Mouse (Mus musculus) right cerebral cortex, postnatal 36 days (tissue): Measurements from ENCODE around the gene Utrn.

Source experiments
- DNase-seq, 2 experiments: peaks; one replicate each; pipeline ENCODE4 v3.0.0; 2022; ENCODE audit warnings: low spot score in 2 of 2, mixed read lengths in 1 of 2

The Utrn gene

DNA sequence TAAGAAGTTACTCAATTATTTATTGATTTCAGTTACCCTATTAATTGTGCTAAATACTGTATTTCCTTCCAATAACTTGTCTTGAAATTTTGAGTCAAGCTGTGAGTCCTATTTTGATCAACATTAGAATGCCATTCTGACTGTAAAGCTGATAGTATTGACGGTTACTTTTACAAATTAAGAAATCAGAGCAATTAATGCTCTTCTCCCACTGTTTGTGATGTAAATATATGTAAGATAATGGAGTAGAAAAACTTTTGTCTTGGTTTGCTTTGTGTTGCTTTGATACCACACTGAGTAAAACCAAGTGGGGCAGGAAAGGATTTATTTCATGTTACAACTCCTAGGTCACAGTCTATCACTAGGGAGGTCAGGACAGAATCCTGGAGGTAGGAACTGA is 327.4 kb downstream of the Utrn start:
- no peak for DNase-seq

DNA sequence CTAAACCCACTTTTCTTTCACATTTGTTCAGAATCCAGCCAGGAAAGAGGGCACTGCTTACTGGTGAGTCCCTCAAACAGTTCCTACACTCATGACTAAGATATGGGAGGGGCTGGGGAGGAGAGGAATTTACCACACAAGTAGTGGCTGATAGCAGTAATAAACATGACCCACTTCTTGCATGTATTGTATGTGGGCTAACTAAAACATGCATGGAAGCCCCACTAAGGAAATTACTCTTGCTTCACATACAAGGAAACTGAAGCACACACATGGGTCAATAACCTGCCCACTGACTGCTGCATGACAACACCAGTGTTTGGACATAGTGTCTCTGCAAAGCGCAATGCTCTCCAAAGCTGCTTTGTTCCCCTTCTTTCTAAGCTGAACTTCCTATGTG is 333.9 kb downstream of the Utrn start:
- DNase-seq, result no peak

DNA sequence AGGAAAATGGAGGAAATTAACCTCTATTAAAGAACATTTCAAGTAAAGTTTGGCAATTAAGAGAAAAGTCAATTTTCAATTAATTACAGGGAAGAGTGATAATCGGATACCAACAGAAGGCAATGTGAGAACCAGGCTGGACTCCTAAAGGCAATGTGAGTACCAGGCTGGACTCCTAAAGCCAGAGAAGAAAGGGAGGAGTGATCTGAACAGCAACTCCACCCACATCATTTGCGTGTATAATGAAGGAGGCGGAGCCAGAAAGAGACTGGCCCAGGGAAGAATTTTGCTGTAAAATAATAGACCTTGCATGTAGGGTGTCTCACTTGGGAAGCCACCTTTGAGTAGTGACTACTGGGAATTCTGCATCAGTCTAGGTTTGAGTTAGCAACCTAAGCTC is 334.4 kb downstream of the Utrn start:
- no peak for DNase-seq

DNA sequence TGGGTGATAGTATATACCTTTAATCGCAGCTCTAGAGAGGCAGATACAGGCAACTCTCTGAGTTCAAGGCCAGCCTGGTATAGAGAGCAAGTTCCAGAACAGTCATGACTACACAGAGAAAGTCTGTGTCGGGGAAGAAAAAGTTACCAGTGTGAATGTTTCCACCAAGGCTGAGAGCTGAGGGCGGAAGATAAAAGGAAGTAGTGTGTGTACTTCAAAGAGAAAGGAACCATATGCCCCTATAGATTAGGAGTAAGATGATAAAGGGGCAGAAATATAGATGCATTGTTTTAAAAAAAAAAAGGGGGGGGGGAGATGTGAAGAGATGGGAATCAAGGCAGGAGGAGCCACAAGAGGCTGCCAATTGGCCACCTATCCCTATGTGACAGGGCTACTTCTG is 334.9 kb downstream of the Utrn start:
- no peak for DNase-seq

DNA sequence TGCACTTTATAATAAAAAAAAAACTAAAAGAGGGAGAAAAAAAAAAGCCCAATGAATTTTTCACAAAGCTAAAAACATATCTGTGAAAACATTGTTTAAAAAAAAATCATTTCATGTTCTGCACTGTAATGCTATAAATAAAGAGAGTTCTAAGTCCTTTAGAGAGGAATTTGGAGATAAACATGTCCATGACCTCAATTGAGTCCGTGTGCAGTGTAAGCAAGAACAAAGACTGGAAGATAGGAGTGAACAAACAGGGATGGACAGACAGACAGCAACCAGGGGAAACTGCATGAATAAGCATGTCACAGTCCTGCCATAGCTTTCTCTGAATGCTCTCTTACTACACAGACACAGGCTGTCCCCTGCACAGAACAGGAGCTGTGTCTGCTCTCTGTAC is 347.1 kb downstream of the Utrn start:
- no peak for DNase-seq

DNA sequence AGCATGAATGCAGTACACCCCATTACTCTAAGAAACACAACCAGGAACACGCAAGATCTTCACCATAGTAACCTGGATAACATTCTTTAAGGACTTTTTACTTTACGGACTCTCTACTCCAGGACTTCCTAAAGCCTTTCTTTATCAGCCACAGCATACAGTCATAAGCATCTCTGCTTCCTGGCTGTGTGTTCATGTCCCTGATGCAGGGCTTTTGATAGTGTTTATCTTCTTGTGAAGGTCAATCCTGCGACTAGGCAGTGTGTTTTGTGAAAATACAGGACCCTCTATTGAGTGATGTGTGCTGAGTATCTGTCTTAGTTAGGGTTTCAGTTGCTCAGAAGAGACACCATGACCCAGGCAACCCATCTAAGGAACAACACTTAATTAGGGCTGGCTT is 351.0 kb downstream of the Utrn start:
- no peak for DNase-seq

DNA sequence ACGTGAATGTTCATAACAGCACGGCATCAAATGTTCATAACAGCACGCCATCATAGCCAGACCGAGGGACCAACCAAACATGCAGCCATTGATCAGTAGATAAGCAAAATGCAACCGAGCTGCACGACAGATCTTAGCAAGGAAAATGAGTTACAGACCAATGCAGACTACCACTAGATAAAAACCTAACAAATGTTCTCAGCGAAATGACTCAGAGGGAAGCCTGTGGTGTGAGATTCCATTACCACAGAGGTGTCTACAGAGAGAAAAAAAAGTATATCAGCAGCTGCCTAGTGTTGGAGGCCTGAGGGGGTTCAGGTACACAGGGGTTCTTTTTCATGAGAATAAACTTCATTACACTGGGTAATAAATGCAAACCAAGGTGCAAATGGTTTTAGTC is 363.6 kb downstream of the Utrn start:
- DNase-seq, result no peak

DNA sequence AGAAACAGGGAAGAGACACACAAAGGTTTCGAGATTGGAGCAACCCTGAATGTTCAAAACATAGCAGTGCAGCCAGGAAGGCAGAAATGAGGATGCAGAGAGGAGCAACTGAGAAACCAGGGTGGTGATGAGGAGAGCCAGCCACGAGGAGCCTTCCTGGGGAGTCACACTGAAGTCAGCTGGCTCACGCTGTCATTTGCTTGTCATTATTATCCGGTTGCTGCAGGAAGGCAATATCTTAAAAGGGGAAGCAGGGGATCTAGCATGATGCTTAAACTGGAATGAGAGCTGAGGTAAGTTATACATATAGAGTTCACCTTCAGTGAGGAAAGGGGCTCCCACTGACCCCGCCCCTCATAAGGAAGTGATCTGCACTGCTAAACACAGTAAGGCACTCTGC is 368.7 kb downstream of the Utrn start:
- no peak for DNase-seq

DNA sequence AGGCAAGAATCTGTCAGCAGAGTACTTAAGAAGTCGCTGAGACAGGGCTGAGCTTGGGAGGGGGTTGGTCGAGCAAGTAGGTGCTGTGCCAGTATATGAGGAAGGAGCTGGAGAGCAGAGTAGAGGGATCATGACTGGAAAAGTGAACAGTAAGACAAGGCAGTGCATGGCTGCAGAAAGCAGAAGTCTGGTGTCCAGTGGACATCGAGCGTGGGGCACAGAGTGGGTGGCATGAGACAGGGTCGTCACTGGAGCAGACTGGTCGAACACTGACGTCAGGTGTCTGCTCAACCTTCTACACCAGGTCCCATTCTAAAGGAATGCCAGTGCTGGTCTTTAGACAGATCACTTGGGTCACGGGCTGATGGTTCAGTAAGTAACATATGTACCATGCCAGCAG is 371.6 kb downstream of the Utrn start:
- DNase-seq, result no peak

DNA sequence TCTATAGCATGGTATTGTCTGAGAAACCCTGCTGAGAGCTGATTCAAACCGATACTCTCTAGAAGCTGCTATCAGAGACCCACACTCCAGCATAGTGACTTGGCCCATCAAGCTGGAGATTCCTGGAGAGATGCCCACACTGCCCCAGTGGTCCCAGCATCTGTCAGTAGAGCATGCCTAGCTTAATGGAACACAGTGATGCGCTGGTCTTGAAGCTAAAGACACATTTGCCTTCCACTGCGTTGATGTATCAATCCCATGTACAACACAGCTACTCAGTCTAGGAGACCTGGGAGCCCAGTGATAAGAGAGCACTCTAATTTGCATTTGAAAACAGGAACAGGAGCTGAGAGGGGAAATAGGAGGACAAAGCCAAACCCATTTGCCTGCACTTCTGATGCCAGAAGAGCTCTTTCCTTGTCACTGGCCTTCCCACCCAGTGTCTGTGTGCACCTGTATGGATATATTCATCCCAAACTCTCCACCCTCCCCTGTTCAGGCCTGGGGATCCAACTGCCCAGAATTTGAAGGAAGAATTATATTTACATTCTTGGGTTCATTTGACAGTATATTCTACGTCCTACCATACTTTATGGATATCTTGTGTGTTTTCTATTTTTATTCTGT is 379.5 kb downstream of the Utrn start:
- DNase-seq, result no peak

DNA sequence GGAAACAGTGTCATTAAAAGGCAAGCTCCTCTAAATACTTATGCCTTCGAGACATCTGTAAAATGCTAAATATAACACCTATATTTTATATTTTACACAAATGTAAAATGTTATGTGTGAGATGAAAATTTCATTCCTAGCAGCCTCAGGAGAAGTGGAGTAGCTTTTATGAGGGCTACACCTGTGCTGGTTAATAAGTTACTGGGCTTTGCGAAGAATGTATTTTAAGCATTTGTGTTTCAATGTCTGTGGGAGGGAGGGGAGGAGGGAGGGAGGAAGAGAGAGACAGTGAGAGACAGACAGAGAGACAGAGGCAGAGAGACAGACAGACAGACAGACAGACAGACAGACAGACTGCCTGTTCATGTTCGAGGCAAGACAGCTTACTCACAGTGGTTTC is 380.6 kb downstream of the Utrn start:
- no peak for DNase-seq

DNA sequence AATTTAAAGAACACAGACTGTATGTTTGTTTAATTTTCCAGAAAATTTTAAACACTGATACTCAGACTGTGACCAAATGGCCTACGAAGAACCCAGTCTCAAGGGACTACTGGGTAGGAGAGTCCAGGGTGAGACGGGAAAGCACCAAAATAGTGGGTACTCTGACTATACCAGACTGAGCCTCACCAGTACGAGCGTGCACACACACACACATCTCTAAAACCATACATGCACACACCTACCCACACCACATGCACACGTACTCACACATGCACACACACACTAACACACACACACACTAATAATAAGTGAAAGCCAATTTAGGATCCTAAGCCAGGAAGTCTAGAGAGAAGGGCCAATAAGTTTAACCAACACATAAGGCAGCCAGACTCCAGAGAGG is 381.0 kb downstream of the Utrn start:
- no peak for DNase-seq

DNA sequence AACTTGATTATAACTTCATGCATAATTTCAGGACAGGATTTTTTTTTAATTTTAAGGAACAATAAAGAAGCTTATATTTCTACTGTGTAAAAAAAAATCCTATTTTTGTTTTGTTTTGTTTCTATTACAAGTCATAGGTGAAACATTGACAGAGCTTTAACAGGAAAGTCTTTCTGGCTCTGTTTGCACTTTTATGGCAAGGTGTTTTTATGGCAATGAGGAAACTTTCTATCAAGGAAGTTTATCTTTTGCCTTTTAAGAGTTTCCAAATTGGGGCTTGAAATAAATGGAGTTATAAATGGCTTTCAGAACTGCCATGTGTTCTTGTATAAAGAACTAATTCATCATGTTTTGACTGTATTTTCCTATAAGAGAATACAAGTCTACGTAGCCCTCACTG is 385.7 kb downstream of the Utrn start:
- DNase-seq, result no peak

DNA sequence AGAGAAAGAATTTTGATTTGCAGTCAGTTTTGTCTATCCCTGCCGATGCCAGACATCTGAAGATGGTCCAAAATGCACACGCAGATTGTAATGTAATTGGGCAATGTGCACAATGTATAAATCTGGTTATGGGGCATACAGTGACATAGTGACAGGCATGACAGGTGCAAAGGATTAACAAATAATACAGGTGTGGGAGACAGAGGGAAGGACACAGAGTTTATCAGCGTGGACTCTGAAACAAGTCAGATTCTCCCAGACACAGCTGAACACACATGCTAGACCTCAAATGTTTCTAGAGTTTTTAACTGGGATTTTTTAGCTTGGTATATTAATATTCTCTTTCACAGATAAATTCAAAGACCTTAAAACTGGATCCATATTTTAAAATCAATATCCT is 386.2 kb downstream of the Utrn start:
- no peak for DNase-seq

DNA sequence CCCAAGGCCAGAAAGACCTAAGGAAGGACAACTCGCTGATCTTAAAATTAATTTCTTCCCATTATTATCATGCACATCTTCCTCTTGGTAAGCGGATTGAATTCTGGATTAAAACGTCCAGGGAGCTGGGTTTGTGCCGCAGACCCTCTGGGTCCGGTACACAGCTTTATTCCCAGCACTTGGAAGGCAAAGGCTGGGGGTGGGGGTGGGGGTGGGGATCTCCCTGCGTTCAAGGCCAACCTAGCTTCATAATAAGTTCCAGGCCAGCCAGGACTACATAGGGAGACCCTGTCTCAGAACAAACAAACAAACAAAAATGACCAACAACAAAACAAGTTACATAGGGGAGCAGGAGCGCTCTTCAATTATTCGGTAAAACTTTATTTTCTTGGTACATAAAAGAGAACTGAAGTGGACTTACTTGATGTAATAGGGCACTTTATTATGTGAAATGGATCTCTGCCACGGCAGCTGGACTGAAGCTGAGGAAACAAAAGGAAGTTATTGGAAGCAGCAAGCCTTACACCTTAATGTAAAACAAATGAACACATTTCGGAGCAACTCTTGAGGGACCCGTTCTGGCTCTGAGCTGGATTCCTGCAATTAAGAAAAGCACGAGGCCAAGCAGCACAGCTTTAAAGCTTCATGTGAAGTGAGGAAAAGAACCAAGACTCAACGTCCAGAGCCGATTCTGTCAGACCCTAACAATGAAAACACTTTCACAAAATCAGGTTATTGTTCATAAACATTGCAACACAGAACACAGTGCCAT is 394.1 kb downstream of the Utrn start:
- no peak for DNase-seq

DNA sequence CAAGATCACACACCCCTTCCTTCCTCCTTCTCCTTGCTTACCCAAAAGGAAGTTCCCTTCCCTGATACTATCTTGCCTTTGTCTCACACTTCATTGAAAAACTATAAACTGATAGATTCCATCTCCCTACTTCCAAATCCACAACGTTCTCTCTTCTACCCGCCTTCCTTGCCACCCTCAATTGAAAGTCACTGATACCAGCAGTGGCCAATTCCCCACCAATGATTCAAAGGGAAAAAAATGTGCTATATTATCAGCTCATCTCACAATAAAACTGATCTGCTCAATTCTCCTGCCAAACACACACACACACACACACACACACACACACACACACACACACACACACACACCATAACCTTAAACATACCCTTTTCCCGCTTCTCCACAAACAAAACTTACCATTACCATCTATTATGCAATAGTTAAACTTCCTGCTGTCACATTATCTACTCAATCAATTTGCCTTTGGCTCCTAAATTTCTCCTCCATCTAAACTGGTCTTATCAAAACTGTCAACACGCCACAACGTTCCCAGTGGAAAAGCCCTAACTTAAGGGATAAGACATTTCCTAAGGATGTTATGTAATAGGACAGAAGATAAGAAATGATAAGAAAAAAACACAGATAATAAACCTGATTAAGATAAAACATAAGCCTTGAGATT is 399.6 kb downstream of the Utrn start:
- DNase-seq, result no peak

DNA sequence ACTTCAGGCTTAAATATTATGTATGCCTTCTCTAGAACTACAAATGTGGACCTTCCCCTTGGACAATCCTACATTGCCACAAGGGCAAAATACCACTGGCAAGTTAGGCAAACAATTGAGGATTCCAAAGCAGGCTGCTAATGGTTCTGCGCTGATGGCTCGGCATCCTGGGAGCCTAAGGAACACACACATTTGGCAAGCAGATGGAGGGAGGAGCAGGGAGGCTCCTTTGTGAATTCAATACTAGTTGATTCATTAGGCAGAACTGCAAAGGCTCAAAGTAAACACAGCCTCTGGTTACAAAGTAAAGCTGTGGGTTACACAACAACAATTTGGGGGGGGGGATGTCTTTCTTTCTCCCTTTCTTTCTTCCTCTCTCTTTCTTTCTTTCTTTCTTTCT is 401.6 kb downstream of the Utrn start:
- DNase-seq, result no peak

DNA sequence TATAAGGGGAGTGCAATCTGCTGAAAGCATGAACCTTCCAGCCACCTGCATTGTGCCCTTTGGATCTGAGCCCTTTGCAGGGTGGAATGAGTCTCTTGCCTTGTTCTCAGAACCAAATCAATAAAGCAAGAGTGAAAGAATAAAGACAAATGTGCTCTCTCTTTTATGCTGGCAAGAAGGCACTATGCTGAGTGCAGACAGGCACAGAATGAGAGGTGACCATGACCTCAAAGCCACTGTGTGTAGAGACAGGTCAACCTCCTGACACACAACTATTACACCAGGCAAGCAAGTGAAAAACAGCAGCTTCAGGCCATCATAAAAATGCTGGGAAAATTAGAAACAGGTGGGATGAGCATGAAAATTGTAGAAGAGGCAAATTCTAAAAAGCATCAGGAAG is 408.2 kb downstream of the Utrn start:
- no peak for DNase-seq

DNA sequence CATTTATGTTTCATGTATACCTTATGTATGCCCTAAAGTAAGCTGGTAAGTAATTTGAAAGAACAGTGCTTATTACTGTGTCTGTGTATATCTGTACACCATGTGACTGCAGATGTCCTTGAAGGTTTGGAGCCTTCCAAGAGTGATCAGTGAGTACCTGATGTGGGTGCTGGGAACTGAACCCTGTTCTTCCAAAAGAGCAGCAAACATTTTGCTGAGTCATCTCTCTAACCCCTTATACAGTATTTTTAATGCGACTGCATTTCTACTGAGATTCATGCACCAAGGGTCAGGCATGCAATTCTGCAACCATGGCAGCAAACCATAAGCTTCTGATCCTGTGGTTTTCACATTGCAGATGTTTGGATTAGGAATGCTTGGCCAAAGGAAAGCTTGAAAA is 412.3 kb downstream of the Utrn start:
- no peak for DNase-seq

DNA sequence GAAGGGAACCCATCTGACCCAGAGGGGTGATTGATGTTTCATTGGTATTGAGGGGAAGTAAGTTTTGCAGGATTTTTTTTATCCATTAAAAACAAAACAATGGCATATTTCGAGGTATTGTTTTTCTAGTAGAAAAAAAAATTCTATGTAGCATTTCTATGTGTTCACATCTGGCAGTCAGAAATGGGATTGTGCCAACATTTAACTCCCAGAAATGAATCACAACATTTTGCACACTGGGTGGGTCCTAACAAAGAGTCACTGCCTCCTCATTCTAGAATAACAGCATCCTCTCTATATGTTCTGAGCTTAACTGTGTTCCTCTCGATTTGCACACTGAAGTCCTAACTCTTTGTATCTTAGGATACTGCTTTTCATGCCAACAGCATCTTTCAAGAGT is 416.5 kb downstream of the Utrn start:
- no peak for DNase-seq

DNA sequence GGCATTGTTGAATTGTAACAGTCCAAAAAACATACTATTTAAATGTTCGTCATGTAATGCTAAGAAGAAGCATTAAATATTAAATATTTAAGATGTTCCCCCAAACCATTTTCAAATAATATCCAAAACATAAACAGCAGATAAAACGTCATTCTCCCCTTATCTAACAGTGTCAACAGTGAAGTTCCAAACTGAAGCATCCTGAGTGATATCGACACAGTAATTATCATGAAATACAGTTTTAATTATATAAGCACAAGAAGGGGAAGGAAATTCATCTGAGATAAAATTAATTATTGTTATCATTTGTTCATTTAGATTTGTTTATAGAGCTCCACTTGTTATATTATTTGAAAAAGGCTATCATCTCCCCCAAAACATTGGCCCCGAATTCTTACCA is 425.0 kb downstream of the Utrn start:
- no peak for DNase-seq

DNA sequence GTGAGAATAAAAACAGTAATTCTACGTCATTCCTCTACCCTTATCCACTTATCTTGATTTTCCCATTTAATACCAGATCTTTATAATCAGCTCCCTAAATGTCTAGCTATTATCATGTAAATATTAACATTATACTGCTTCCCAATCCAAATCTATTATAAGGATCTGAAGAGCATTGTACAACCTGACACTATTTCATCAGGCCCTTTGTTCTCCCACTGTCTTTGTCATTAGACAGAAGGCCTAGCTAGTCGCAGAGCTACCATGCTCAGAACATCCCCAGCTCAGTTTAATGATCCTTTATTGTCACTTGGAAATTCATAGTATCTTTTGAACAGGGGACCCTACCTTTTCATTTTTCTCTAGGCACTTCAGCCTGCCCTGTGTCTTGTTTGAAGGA is 436.0 kb downstream of the Utrn start:
- no peak for DNase-seq

DNA sequence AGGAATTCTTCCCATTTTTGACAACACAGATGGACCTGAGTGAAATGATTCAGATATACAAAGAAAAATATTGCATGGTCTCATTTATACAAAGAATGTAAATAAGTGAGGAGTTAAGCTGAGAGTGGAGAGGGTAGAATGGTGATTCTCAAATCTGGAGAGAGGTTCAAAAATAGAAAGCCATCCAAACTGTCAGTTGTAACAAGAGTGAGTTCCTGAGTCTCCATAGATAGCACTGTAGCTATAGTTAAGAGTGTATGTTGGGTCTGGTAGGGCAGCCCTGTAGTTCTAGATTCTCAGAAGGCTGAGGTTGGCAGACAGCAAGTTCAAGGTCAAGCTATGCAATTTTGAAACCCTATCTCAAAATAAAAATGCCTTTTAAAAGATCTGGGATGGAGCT is 438.8 kb downstream of the Utrn start:
- DNase-seq, result no peak
